Mouse (Mus musculus) heart, embryonic 12.5 days (tissue): ENCODE data around the gene Lmod1. TPM values are rescaled to one million over a fixed set of nuclear protein-coding genes. Genes with fewer than 3 reads are reported as not detected.

Source experiments
- ATAC-seq: fragments of 200-750 bp; cut with Nextera tagmentation; 2 replicates; pipeline ENCODE4 v1.8.0; 2017; ENCODE audit warnings: moderate TSS enrichment, moderate library complexity; ENCODE audit not compliant: insufficient number of reproducible peaks, low FRiP score
- H3K27ac ChIP-seq: fragments of 300-500 bp; sonication (generic); 2 replicates; pipeline ENCODE4 v1.5.1; 2016; ENCODE audit warnings: mild to moderate bottlenecking, moderate library complexity; ENCODE audit not compliant: poor library complexity, severe bottlenecking
- H3K27me3 ChIP-seq: fragments of 300-500 bp; sonication (generic); replicated peaks from 2 replicates; pipeline ENCODE4 v1.6.1; 2016; ENCODE audit warnings: mild to moderate bottlenecking, moderate library complexity
- H3K36me3 ChIP-seq: fragments of 300-500 bp; sonication (generic); 2 replicates; pipeline ENCODE4 v1.6.1; 2016; ENCODE audit warnings: mild to moderate bottlenecking, moderate library complexity
- H3K4me1 ChIP-seq: fragments of 300-500 bp; sonication (generic); replicated peaks from 2 replicates; pipeline ENCODE4 v1.6.1; 2016; ENCODE audit warnings: mild to moderate bottlenecking
- H3K4me2 ChIP-seq: fragments of 300-500 bp; sonication (generic); 2 replicates; pipeline ENCODE4 v1.6.1; 2016; ENCODE audit warnings: mild to moderate bottlenecking, moderate library complexity
- H3K4me3 ChIP-seq: fragments of 300-500 bp; sonication (generic); 2 replicates; pipeline ENCODE4 v1.5.1; 2016; ENCODE audit warnings: mild to moderate bottlenecking
- H3K9ac ChIP-seq: fragments of 300-500 bp; sonication (generic); 2 replicates; pipeline ENCODE4 v1.6.1; 2016; ENCODE audit warnings: mild to moderate bottlenecking, moderate library complexity
- H3K9me3 ChIP-seq: fragments of 300-500 bp; sonication (generic); replicated peaks from 2 replicates; pipeline ENCODE4 v1.6.1; 2016; ENCODE audit warnings: mild to moderate bottlenecking, moderate library complexity
- WGBS: fragments of 180-500 bp; shearing (Covaris S2); methylation state at CpG from one replicate; pipeline ENCODE4 v1.1.7; 2016; 5-methylcytosine and 5-hydroxymethylcytosine counted together
- polyA plus RNA-seq: library from polyadenylated mRNA; unstranded; fragments of >200 nt; fragmentation: Nextera tagmentation; extraction: Ambion mirVana; gene quantifications from 2 replicates; pipeline ENCODE4 v1.2.1, GENCODE M21; 2016

The Lmod1 gene
- 1.3 and 1.5 TPM in 2 replicates for polyA plus RNA-seq

- Histone ChIP-seq H3K4me2 (peak within 1 kb of the TSS; percentile 67), H3K9ac (peak within 1 kb of the TSS; percentile 50; the same call in 1 of the 2 replicates), H3K36me3 (no peaks in the 10 kb centered on the region), H3K27ac (0 out of 2 replicates have a peak within 1 kb of the TSS, but pooled peaks have one; percentile 5), H3K9me3 (no peaks in the 10 kb centered on the region), H3K4me3 (peak within 1 kb of the TSS; percentile 29), H3K27me3 (0 out of 2 replicates have a peak, but pooled peaks cover 9% of the 10 kb centered on the region), H3K4me1 (peaks cover 9% of the 10 kb centered on the region)
- peak; percentile 45; the same call in 1 of the 2 replicates for ATAC-seq
- 11% methylated on average over 8 of the region's 8 CpGs for WGBS
Measured at GRCm38 (mm10) chr1:135324571-135324970, at the start of gene Lmod1. TSS of gene Lmod1 (plus strand) at chr1:135324807.

GRCm38 (mm10) chr1:135280646-135281045 is 44.0 kb upstream of the Lmod1 start:
- Histone ChIP-seq H3K4me2 (no peak overlapping the region), H3K4me1 (peaks cover 10% of the 10 kb centered on the region), H3K27me3 (no peaks in the 10 kb centered on the region), H3K9me3 (no peaks in the 10 kb centered on the region), H3K27ac (no peak overlapping the region), H3K9ac (no peak overlapping the region), H3K36me3 (peaks cover 35% of the 10 kb centered on the region), H3K4me3 (no peak overlapping the region)
- 78% methylated on average over 9 of the region's 9 CpGs for WGBS
- ATAC-seq, result no peak

- Histone ChIP-seq H3K4me3 (no peak overlapping the region), H3K9me3 (no peaks in the 10 kb centered on the region), H3K4me2 (no peak overlapping the region), H3K36me3 (peaks cover 24% of the 10 kb centered on the region), H3K9ac (no peak overlapping the region), H3K27me3 (no peaks in the 10 kb centered on the region), H3K27ac (no peak overlapping the region), H3K4me1 (peaks cover 16% of the 10 kb centered on the region)
- no peak for ATAC-seq
- 94% methylated on average over 17 of the region's 17 CpGs for WGBS
Measured at GRCm38 (mm10) chr1:135281841-135282240, 42.8 kb upstream of the Lmod1 start.

DNA sequence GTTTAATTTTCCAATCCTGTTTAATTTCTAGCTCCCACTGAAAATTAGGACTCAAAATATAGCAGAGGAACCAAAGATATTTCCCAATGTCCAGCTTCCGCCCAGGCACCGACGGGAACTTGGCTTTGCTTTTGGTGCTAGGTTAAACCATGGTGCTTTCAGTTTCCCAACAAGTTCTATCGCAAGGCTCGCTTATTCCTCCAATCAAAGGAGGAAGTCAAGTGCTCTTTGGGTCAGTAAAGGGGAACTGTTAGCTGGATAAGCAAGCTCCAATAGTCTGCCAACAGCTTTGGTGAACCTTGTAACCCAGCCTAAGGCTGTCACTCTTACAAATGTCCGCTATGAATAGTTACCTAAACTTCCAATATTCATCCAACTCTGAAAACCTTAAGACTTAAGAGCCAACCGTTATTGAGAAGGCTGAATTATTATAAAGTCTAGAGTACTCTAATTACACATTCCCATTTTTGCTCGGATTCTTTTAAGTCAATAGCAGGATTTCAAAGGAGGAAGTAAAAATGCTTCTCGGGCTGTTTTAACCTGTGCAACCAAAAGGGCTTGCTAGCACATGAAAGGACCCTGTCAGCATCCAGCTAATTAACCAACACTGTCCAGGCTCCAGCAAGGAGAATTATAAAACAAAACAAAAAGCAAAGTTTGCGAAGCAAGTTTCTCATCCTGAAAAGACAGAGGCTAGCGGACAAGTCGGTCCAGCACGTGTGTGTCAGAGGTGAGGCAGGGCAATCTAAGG is 41.9 kb upstream of the Lmod1 start:
- WGBS, result 30% methylated on average over 13 of the region's 13 CpGs
- Histone ChIP-seq H3K4me3 (peak overlapping the region; percentile 74), H3K4me1 (peaks cover 16% of the 10 kb centered on the region), H3K27me3 (no peaks in the 10 kb centered on the region), H3K9me3 (no peaks in the 10 kb centered on the region), H3K27ac (no peak overlapping the region), H3K4me2 (peak overlapping the region; percentile 88), H3K9ac (peak overlapping the region; percentile 87), H3K36me3 (peaks cover 17% of the 10 kb centered on the region)
- no peak for ATAC-seq

DNA sequence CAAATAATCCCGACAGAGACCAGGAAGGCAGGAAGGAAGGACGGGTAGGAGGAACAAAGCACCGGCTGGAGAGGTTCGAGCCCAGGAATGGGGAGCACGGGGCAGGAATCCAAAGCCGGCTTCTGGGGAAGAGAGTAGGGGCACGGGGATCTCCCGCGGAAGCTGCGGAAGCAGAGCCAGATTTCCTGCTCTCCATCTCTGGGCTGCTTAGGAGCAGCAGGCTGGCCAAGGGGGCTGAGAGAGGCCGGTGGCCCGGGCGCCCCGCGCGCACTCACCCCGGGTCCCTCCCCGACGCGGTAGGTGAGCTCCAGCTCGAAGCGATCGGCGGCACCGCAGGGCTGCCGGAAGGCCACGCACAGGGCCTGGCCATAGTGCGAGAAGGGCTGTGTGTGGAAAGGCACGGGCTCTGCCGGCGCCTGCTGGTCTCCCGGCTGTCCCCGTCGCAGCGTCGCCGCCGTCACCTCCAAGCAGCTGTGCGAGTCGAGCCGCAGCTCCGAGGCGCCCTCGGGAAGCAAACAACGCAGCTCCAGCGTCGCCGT is 41.3 kb upstream of the Lmod1 start:
- H3K4me1 ChIP-seq, result peaks cover 16% of the 10 kb centered on the region
- 0% methylated on average over 48 of the region's 48 CpGs for WGBS
- peak overlapping the region; percentile 70 for H3K27ac ChIP-seq
- peak overlapping the region; percentile 88 for H3K4me2 ChIP-seq
- ATAC-seq, result peak; percentile 70
- H3K4me3 ChIP-seq, result peak overlapping the region; percentile 74
- peak overlapping the region; percentile 87 for H3K9ac ChIP-seq
- H3K27me3 ChIP-seq, result no peaks in the 10 kb centered on the region
- H3K36me3 ChIP-seq, result peaks cover 11% of the 10 kb centered on the region
- no peaks in the 10 kb centered on the region for H3K9me3 ChIP-seq

- peak within 1 kb of the TSS; percentile 88 for H3K4me2 ChIP-seq
- peaks cover 6% of the 10 kb centered on the region for H3K36me3 ChIP-seq
- ATAC-seq, result peak; percentile 76
- H3K9ac ChIP-seq, result peak within 1 kb of the TSS; percentile 87
- H3K27me3 ChIP-seq, result no peaks in the 10 kb centered on the region
- H3K9me3 ChIP-seq, result no peaks in the 10 kb centered on the region
- under 1% methylated on average over 35 of the region's 39 CpGs for WGBS
- H3K4me3 ChIP-seq, result peak within 1 kb of the TSS; percentile 74
- peak within 1 kb of the TSS; percentile 70 for H3K27ac ChIP-seq
- H3K4me1 ChIP-seq, result peaks cover 16% of the 10 kb centered on the region
Measured at GRCm38 (mm10) chr1:135283826-135284291, 40.7 kb upstream of the Lmod1 start, which contains the start of gene Rnpep. TSS of gene Rnpep (minus strand) at chr1:135284084.

DNA sequence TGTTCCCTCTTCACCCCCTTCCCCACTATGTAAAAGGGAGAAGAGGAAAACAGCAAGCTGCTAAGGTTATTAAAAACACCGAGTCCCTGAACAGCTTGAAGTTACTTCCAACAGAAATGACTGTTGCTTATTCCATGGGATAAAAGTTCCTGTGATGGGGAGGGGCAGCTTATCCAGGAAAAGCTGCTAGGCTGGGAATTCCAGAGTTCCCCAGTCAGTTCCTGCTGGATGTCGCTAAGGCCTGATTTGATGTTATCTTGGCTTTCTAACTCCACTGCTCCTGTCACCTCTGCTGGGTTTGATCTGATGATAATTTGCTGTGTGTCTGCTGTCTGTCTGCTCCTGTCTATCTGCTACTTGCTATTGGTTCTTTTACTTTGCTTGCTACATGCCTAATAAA is 38.3 kb upstream of the Lmod1 start:
- 30% methylated on average over 2 of the region's 2 CpGs for WGBS
- Histone ChIP-seq H3K27me3 (no peaks in the 10 kb centered on the region), H3K4me2 (no peak overlapping the region), H3K36me3 (peaks cover 3% of the 10 kb centered on the region; the same call in 1 of the 2 replicates), H3K27ac (no peak overlapping the region), H3K4me3 (no peak overlapping the region), H3K9ac (no peak overlapping the region), H3K4me1 (peaks cover 17% of the 10 kb centered on the region), H3K9me3 (no peaks in the 10 kb centered on the region)
- ATAC-seq, result no peak

GRCm38 (mm10) chr1:135290908-135291307 is 33.7 kb upstream of the Lmod1 start:
- Histone ChIP-seq H3K9ac (no peak overlapping the region), H3K4me1 (peaks cover 8% of the 10 kb centered on the region; the same call in 1 of the 2 replicates), H3K36me3 (peaks cover 23% of the 10 kb centered on the region), H3K9me3 (no peaks in the 10 kb centered on the region), H3K4me3 (no peak overlapping the region), H3K4me2 (no peak overlapping the region), H3K27ac (no peak overlapping the region), H3K27me3 (no peaks in the 10 kb centered on the region)
- WGBS, result 80% methylated on average over 5 of the region's 5 CpGs
- no peak for ATAC-seq

DNA sequence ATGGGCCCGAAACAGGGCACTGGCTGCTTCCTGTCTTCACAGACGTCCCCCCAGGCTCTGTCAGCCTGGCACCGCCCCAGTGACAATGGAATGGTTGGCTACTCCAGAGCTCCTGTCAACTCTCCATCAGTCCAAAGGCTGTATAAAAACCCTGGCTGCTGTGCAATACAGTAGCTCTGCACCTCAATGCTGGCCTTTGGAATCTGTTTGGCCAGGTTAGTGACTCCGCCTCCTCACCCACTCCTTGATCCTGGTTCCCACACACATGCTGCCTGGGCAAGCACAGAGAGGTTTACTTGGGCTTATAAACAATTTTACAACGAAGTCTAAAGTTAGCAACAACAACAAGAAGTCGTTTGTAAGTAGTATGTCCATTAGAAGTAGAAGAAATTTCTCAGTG is 13.3 kb upstream of the Lmod1 start:
- H3K4me1 ChIP-seq, result peaks cover 17% of the 10 kb centered on the region
- H3K27ac ChIP-seq, result no peak overlapping the region
- no peak overlapping the region for H3K9ac ChIP-seq
- ATAC-seq, result no peak
- no peaks in the 10 kb centered on the region for H3K27me3 ChIP-seq
- H3K36me3 ChIP-seq, result peaks cover 38% of the 10 kb centered on the region
- H3K9me3 ChIP-seq, result no peaks in the 10 kb centered on the region
- H3K4me2 ChIP-seq, result 0 out of 2 replicates have a peak overlapping the region, but pooled peaks have one; percentile 4
- WGBS, result 72% methylated on average over 6 of the region's 6 CpGs
- no peak overlapping the region for H3K4me3 ChIP-seq

DNA sequence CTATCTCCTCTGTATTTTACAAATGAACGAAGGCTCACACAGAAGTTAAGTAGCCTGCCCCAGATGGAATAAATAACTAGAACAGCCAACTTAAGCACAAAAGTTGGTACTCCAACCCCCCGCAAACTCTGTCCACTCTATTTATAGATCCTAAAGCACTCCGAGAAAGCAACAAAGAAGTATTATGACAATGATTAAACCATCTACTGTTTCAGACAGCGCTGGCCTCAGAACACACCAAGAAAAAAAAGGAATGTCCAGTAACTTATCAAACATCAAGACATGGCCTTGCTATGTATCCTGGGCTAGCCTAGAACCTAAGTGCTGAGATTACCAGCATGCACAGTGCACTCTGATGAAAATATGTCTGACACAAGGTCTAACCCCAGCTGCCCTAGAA is 12.4 kb upstream of the Lmod1 start:
- H3K4me3 ChIP-seq, result peak overlapping the region; percentile 99
- no peak for ATAC-seq
- peak overlapping the region; percentile 99 for H3K9ac ChIP-seq
- no peak overlapping the region for H3K27ac ChIP-seq
- H3K27me3 ChIP-seq, result no peaks in the 10 kb centered on the region
- peaks cover 17% of the 10 kb centered on the region for H3K4me1 ChIP-seq
- no peaks in the 10 kb centered on the region for H3K9me3 ChIP-seq
- peak overlapping the region; percentile 82 for H3K4me2 ChIP-seq
- WGBS, result 62% methylated on average over 4 of the region's 4 CpGs
- peaks cover 30% of the 10 kb centered on the region for H3K36me3 ChIP-seq

- Histone ChIP-seq H3K4me2 (peak within 1 kb of the TSS; percentile 82), H3K27me3 (no peaks in the 10 kb centered on the region), H3K9ac (peak within 1 kb of the TSS; percentile 99), H3K36me3 (peaks cover 17% of the 10 kb centered on the region), H3K27ac (peak within 1 kb of the TSS; percentile 88), H3K4me3 (peak within 1 kb of the TSS; percentile 99), H3K4me1 (peaks cover 17% of the 10 kb centered on the region), H3K9me3 (no peaks in the 10 kb centered on the region)
- peak; percentile 97 for ATAC-seq
- under 1% methylated on average over 51 of the region's 51 CpGs for WGBS
Measured at GRCm38 (mm10) chr1:135313284-135314031, 11.1 kb upstream of the Lmod1 start, which contains the start of gene Timm17a. TSS of gene Timm17a (minus strand) at chr1:135313778.
